Mouse (Mus musculus) adrenal gland, postnatal 4 days (tissue): ENCODE results near the gene Rasl11a. TPM values are rescaled to one million over a fixed set of nuclear protein-coding genes. Genes with fewer than 3 reads are reported as not detected.
"Not testable (repeated sequence)": the region's sequence is repeated elsewhere in the genome, so short reads cannot be mapped to it uniquely, and the experiment has no call there.

Experiments used
- DNase-seq, 2 experiments: peaks; one replicate each; pipeline ENCODE4 v3.0.0; 2021 to 2022; ENCODE audit warnings: low spot score in 2 of 2, mixed read lengths in 2 of 2
- total RNA-seq, 2 experiments: library from RNA; stranded (reverse); gene quantifications; 2 replicates each; pipeline ENCODE4 v1.2.3; 2021

The Rasl11a gene
- total RNA-seq, 2 experiments from 2014 or later, result 8.5 to 18.1 TPM

DNA sequence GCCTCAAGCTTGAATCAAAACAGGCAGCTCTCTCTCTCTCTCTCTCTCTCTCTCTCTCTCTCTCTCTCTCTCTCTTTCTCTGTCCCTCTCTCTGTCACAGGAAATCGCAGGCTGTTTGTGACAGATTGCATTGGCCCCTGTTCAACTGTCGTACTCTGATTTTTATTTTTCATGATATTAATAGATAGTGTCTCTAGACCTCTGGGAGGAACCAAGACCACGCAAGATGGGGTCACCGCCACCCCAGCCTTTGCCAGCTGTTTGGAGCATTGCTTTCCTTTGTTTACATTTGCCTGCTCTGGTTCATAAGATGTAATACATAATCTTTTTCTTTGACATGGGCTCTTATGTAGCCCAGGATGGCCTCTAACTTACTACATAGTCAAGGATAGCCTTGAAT lies 2.9 kb upstream of the Rasl11a start:
- no peak for DNase-seq

DNA sequence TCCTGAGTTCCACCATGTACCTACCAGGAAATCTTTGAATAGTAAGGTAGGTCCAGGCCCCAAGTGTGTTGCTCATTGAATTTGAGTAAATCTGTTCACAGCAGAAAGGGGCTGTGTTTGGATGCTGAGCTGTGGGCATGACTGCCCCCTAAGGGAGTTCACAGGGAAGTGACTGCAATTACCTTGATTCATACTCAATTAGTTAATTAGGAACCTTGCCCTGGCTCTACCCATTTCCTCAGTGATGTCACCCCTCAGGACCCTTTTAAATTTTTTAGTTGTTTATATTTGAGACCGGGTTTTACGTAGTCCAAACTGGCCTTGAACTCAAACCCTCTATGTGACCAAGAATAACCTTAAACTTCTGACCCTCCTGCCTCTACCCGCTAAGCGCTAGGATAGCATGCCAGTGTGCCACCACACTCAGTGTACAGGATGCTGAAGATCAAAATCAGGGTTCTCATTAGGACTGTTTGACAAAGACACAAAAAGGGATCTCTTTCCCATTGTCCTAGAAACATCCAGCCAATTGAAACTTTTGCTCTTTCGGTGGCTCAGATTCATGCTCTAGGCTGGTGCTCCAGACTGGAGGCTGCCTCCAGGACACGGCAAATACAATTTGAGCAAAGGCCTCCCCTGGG lies 450 bp upstream of the Rasl11a start:
- DNase-seq, result no peak

DNA sequence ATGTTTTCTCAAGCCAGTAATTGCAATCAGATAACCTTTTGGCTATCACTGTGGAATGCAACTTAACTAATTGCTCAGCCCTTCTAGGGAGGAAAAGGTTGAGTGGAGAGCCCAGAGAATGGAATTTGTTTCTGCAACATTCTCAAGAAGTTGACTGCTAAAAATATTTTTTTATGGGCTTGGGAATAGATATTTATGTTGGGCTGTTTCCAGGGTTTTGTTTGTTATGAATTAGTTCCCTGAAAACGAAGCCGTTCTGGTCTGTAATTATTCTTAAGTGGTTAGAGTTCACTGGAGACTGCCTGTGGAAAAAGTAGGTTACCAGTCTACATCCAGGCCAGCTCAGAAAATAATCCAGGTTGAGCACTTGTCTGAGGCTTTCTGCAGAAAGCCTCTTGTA lies 1.6 kb downstream of the Rasl11a start:
- no peak for DNase-seq

DNA sequence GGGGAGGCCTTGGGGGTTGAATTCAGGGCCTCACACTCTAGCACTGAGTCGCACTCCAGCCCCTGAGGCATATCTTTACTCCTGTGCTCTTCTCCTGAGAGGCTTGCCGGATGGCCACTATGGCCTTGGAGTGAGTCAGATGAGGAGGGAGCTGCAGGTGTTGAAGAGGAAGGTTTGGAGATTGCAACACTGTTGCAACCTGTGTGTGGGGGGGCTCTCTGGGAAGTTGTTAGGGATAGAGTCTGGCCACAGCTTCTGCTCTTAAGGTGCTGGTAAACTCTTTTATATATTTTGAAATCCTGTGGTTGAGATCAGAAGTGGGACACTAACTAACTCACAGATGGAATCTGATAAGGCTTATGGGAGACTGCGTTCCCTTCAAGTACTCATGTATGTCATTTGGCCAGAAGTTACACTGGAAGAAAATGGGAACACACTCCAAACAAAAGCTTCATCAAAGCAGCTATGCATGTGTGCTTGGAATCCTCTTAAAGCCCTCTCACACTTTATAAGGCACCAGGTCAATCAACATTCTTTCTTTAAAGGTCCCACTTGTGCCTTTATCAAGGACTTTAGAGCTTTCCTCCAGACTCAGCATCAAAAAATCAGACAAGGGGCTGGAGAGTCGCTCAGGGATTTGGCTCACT lies 4.2 kb downstream of the Rasl11a start:
- no peak for DNase-seq

DNA sequence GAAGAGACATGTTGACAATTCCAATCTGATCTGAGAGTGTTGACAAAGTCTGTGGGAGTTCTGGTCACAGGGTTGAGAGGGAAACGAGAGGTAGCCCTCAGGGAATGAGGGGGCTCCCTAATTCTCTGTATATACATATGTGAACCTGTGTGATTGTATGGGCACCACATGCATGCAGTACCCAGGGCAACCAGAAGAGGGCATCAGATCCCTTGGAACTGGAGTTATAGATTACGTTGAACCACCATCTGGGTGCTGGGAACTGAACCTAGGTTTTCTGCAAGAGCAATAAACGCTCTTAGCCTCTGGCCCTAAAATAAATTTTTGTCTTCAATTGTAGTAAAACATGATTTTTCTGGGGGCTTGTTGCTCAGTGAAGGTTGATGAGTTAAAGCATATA lies 11.2 kb downstream of the Rasl11a start:
- DNase-seq, result no peak

GRCm38 (mm10) chr5:146857620-146858019 lies 12.7 kb downstream of the Rasl11a start:
- no peak for DNase-seq

GRCm38 (mm10) chr5:146858772-146859171 lies 13.9 kb downstream of the Rasl11a start:
- no peak for DNase-seq

GRCm38 (mm10) chr5:146859246-146859645 lies 14.4 kb downstream of the Rasl11a start:
- DNase-seq, result no peak

DNA sequence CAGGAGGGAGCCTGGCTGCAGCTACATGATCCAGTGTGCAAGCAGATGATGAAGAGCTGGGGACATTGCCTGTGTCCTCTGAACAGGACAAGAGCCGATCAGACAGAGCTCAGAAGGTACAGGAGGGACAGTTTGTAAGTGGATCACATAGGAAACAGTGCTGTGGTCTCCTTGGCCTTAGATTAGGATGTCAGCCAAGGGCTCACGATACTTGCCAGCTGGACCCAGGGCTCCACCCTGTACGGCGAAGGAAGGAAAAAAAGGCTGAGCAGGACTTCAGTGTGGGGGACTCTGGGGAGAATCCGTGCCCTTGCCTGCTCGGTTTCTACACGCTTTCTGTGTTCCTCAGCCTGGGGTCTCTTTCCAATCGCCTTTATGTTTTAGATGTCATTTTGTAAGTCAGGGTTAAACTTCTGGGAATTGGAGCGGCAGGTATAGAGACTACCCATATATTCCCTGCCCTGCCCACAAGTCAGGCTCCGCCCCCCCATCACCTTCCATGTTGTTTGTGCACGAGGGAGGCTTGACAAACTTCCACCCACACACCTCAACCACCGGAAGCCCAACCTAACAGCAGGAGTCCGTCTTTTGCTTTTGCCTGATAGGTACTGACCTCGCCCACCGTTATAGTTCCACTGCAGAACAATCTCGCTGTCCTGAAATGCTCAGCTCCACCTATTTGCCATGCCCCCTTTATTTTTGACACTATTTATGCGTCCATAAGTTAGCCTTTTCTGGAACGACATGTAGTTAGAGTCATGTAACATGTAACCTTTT lies 15.5 kb downstream of the Rasl11a start:
- DNase-seq, result no peak

GRCm38 (mm10) chr5:146861588-146861987 lies 16.7 kb downstream of the Rasl11a start:
- DNase-seq, result no peak

DNA sequence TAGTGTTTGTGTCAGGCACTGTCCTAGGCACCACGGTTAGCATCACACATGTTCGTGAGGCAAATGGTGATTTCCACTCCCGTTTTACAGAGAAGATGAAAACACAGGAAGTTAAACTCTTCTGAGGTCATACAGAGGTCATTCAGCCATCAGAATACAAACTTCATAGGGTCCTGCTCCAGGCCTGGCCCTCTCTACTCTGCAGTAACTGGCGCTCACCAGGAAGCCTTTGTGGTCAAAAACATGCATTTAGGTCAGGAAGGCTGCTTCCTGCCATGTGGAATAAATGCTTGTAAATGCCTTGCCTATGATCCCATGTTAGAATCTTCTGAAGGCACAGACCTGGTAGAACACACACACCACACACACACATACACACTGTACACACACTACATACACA lies 20.6 kb downstream of the Rasl11a start:
- no peak for DNase-seq

- no peak for DNase-seq
These were observed 21.4 kb downstream of the Rasl11a start for GRCm38 (mm10) chr5:146866277-146866676.

DNA sequence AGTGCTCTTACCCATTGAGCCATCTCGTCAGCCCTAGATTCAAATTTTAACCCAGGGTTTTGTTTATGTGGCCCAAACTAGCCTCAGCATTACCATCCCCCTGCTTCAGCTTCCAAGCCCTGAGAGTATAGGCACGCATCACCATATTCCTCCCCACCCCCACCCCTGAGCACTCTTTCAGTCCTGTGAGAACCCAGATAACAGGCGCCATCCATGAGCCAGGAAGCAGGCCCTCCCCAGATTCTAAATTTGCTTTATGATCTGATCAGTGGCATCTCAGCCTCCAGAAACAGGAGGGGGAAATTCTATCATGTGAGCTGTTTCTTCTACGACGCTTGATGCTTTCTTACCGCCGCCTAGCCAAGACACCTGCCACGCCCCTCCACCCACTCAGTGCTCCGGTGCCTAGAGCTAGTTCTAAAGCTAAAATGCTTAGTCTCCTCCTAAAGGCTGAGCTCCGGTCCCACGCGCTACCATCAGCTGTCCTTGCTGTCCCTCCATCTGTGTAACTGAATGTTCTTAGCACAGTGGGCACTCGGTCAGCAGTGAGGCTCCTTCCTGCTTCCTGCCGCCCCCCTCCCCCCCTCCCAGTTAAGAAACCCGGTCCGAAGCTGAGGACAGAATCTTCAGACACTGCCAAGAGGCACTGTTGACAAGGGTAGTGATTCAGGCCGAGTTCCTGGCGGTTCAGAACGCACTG lies 22.5 kb downstream of the Rasl11a start:
- DNase-seq, result no peak

DNA sequence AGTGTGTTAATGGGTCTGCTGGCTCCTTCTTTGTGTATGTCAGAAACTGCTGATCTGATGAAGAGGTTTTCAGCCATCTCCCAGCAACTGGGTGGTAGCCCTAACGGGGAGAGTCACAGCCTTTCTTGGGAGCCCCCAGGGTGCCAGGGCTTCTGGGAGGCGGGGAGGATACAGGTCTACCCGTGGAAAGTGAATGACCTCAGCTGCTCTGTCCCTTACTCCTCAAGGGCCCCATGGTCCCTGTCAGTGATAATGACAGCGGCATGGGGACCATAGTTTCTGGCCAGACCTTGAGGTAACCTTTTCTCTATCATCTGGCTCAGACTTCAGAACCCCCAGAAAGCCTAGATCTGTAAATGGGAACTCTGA lies 23.1 kb downstream of the Rasl11a start:
- DNase-seq, result no peak

- no peak for DNase-seq
These were observed 28.2 kb downstream of the Rasl11a start for GRCm38 (mm10) chr5:146872981-146873631.

DNA sequence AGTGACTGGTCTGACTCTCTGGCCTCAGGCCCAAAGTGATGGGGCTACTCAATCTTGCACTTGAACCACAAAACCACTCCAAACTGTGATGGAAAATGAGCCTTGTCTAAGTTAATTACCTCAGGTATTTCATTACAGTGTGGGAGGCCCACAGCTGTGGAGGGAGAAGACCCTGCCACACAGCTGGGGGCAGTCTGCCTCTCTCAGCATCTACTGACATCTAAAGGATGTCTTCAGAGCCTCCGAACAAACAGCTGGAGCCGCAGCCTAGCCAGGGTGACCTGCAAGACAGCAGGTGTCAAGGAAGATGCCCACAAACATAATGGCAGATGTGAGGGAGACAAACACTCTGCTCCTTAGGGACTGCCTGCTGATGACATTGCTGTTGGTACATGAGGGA lies 31.2 kb downstream of the Rasl11a start:
- no peak for DNase-seq

GRCm38 (mm10) chr5:146877882-146878281 lies 33.0 kb downstream of the Rasl11a start:
- not testable (repeated sequence) for DNase-seq

DNA sequence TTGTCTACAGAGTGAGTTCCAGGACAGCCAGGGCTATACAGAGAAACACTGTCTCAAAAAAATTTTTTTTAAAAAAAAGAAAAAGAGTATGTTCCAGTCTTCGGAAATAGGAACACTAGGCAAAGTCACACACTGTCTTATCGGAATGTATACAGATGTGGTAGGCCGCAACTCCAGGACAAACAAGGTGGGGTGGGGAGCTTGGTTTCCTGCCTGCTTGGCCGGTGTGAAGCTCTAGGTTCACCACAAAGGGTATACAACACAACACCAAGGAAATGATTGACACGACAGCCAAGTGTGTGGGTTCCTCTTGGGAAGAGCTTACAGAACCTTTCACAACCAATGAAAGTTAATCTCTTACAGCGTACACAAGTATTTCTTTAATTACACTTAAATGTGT lies 37.4 kb downstream of the Rasl11a start:
- no peak for DNase-seq

DNA sequence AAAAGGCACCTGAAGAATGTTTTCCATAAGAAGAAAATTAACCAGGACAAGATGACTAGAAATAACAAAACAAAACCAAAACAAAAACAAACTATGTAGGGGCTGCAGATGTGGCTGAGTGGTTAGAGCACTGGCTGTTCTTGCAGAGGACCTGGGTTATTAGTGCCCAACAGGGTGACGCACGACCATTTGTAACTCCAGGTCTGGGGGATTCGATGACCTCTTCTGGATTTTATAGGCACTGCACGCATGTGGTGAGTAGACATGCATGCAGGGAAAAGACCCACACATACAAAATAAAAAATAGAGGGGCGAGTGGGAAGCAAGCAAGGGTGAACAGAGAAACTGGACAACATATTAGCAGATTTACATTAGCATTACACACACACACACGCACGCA lies 38.2 kb downstream of the Rasl11a start:
- no peak for DNase-seq

GRCm38 (mm10) chr5:146883486-146884272 lies 38.8 kb downstream of the Rasl11a start:
- DNase-seq, result no peak

- no peak for DNase-seq
These were observed 46.3 kb downstream of the Rasl11a start for GRCm38 (mm10) chr5:146891127-146891526.
